Mouse (Mus musculus) neural tube, embryonic 14.5 days (tissue): Measurements from ENCODE around the gene Gse1. TPM values are rescaled to one million over a fixed set of nuclear protein-coding genes. Genes with fewer than 3 reads are reported as not detected.
A peak's percentile ranks its signal among the peaks of the same experiment; 100 is the strongest.

Experiments
- ATAC-seq: fragments of 200-750 bp; cut with Nextera tagmentation; 2 replicates; pipeline ENCODE4 v1.8.0; 2017; ENCODE audit warnings: low read depth, mild to moderate bottlenecking, moderate TSS enrichment, moderate library complexity
- H3K27ac ChIP-seq: fragments of 300-500 bp; sonication (generic); 2 replicates; pipeline ENCODE4 v1.5.1; 2014; ENCODE audit warnings: low read depth, mild to moderate bottlenecking, control low read depth, low read length, moderate library complexity, mixed read lengths
- H3K27me3 ChIP-seq: fragments of 300-500 bp; sonication (generic); 2 replicates; pipeline ENCODE4 v1.6.1; 2014; ENCODE audit warnings: low read length; ENCODE audit not compliant: control insufficient read depth, insufficient read depth
- H3K36me3 ChIP-seq: fragments of 300-500 bp; sonication (generic); 2 replicates; pipeline ENCODE4 v1.6.1; 2014; ENCODE audit warnings: low read length, mixed read lengths; ENCODE audit not compliant: control insufficient read depth, insufficient read depth
- H3K4me1 ChIP-seq: fragments of 300-500 bp; sonication (generic); 2 replicates; pipeline ENCODE4 v1.6.1; 2014; ENCODE audit warnings: low read length; ENCODE audit not compliant: control insufficient read depth, insufficient read depth
- H3K4me2 ChIP-seq: fragments of 300-500 bp; sonication (generic); 2 replicates; pipeline ENCODE4 v1.6.1; 2014; ENCODE audit warnings: mild to moderate bottlenecking, low read depth, low read length, control low read depth
- H3K4me3 ChIP-seq: fragments of 300-500 bp; sonication (generic); 2 replicates; pipeline ENCODE4 v1.5.1; 2014; ENCODE audit warnings: low read depth, low read length, control low read depth, mixed read lengths
- H3K9ac ChIP-seq: fragments of 300-500 bp; sonication (generic); replicated peaks from 2 replicates; pipeline ENCODE4 v1.6.1; 2014; ENCODE audit warnings: low read depth, mild to moderate bottlenecking, control low read depth, low read length, mixed read lengths
- H3K9me3 ChIP-seq: fragments of 300-500 bp; sonication (generic); 2 replicates; pipeline ENCODE4 v1.6.1; 2016; ENCODE audit warnings: low read length; ENCODE audit not compliant: control insufficient read depth
- WGBS: fragments of 180-500 bp; shearing (Covaris S2); extraction: QIAGEN DNeasy Blood & Tissue Kit; methylation state at CpG from one replicate; pipeline ENCODE4 v1.1.7; 2014; 5-methylcytosine and 5-hydroxymethylcytosine counted together
- polyA plus RNA-seq: library from polyadenylated mRNA; unstranded; fragments of >200 nt; fragmentation: Nextera tagmentation; extraction: Ambion mirVana; gene quantifications from 2 replicates; pipeline ENCODE4 v1.2.1, GENCODE M21; 2014

Gene Gse1
- polyA plus RNA-seq, 1 experiment from 2014 or later = 23.3 TPM

- Histone ChIP-seq H3K27ac (no peak overlapping the region), H3K36me3 (no peaks in the 10 kb centered on the region), H3K27me3 (no peaks in the 10 kb centered on the region), H3K4me1 (peaks cover 24% of the 10 kb centered on the region), H3K4me2 (no peak overlapping the region), H3K9ac (no peak overlapping the region), H3K9me3 (no peaks in the 10 kb centered on the region), H3K4me3 (no peak overlapping the region)
- no peak for ATAC-seq
- 91% methylated on average over 11 of the region's 11 CpGs for WGBS
These were observed 250.5 kb downstream of the Gse1 start for GRCm38 (mm10) chr8:120478754-120479153.

GRCm38 (mm10) chr8:120479691-120480090, 251.4 kb downstream of the Gse1 start:
- 89% methylated on average over 4 of the region's 4 CpGs for WGBS
- ATAC-seq = no peak

DNA sequence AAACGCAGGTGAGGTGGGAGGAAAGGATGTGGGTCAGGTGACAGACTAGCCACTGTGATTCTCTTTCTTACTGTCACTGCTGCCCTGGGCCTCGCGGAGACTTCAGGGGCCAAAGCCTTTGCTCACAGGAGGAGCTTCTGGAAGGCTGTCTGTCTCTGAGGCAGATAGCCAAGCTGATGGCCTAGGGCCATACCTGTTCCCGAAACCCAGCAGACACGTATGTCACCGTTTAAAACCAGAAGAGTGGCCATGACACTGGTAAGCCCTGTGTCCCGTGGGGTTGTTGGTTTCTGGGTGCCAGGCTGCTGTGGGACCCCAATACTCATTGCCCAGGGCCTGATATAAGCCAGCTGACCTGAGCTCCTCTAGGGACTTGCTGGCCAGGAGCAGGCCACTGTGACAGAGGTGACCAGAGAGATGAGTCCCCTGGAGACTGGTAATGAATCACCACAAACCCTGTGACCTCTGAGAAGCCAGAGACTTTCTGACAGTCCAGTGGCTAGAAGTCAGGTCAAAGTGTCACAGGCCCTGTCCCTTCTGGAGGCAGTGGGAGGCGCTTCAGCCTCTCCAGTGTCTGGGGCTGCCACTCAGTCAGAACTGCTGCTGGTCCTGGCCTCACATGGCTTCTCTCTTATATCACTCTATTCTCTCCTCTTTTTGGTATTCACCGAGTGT, 253.9 kb downstream of the Gse1 start:
- no peak overlapping the region for H3K9ac ChIP-seq
- 79% methylated on average over 9 of the region's 9 CpGs for WGBS
- H3K27me3 ChIP-seq = no peaks in the 10 kb centered on the region
- ATAC-seq = no peak
- H3K27ac ChIP-seq = no peak overlapping the region
- H3K9me3 ChIP-seq = no peaks in the 10 kb centered on the region
- H3K36me3 ChIP-seq = no peaks in the 10 kb centered on the region
- H3K4me2 ChIP-seq = no peak overlapping the region
- peaks cover 39% of the 10 kb centered on the region for H3K4me1 ChIP-seq
- no peak overlapping the region for H3K4me3 ChIP-seq

More at GRCm38 (mm10) chr8:120479691-120480090, 251.4 kb downstream of the Gse1 start:
- H3K9ac ChIP-seq = no peak overlapping the region
- no peaks in the 10 kb centered on the region for H3K36me3 ChIP-seq
- no peak overlapping the region for H3K27ac ChIP-seq
- peaks cover 30% of the 10 kb centered on the region for H3K4me1 ChIP-seq
- H3K4me3 ChIP-seq = no peak overlapping the region
- H3K27me3 ChIP-seq = no peaks in the 10 kb centered on the region
- no peak overlapping the region for H3K4me2 ChIP-seq
- no peaks in the 10 kb centered on the region for H3K9me3 ChIP-seq

DNA sequence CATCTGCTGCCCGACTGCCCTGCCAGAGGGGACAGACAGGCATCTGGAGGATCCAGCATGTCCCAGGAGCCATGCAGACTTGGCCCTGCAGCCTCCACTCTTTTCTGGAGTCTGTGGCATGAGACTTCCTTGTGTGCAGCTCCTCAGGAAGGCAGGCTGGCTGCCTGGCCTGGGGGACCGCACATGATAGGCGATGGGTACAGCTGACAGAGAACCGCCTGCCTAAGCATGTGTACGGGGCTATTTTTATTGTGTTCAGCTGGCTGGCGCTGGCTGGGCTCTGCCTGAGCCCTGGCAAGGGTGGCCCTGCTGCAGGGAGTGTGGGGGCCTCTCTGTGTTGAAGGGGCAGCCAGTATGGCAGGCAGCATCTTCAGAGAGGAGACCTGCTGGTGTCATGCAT, 256.2 kb downstream of the Gse1 start:
- no peak overlapping the region for H3K4me3 ChIP-seq
- no peak overlapping the region for H3K4me2 ChIP-seq
- no peaks in the 10 kb centered on the region for H3K9me3 ChIP-seq
- no peaks in the 10 kb centered on the region for H3K36me3 ChIP-seq
- WGBS = 24% methylated on average over 6 of the region's 6 CpGs
- H3K27ac ChIP-seq = peak overlapping the region; percentile 60
- H3K27me3 ChIP-seq = no peaks in the 10 kb centered on the region
- H3K4me1 ChIP-seq = peaks cover 37% of the 10 kb centered on the region
- no peak overlapping the region for H3K9ac ChIP-seq
- ATAC-seq = no peak; the same call in 1 of the 2 replicates

- Histone ChIP-seq H3K27ac (peak overlapping the region; percentile 56; the same call in 1 of the 2 replicates), H3K36me3 (no peaks in the 10 kb centered on the region), H3K4me1 (peaks cover 39% of the 10 kb centered on the region), H3K27me3 (no peaks in the 10 kb centered on the region), H3K4me3 (no peak overlapping the region), H3K9me3 (no peaks in the 10 kb centered on the region), H3K9ac (no peak overlapping the region), H3K4me2 (no peak overlapping the region)
- 28% methylated on average over 6 of the region's 6 CpGs for WGBS
- peak; percentile 21; the same call in 1 of the 2 replicates for ATAC-seq
These were observed 256.9 kb downstream of the Gse1 start for GRCm38 (mm10) chr8:120485116-120485515.

GRCm38 (mm10) chr8:120485551-120486476, 257.6 kb downstream of the Gse1 start:
- no peak for ATAC-seq
- peak overlapping the region; percentile 94 for H3K4me2 ChIP-seq
- no peaks in the 10 kb centered on the region for H3K36me3 ChIP-seq
- no peaks in the 10 kb centered on the region for H3K27me3 ChIP-seq
- H3K9ac ChIP-seq = peak overlapping the region; percentile 76; the same call in 1 of the 2 replicates
- peak overlapping the region; percentile 99 for H3K27ac ChIP-seq
- WGBS = 15% methylated on average over 21 of the region's 21 CpGs
- H3K9me3 ChIP-seq = no peaks in the 10 kb centered on the region
- peak overlapping the region; percentile 57 for H3K4me3 ChIP-seq
- H3K4me1 ChIP-seq = peaks cover 42% of the 10 kb centered on the region

GRCm38 (mm10) chr8:120486477-120487376, 258.5 kb downstream of the Gse1 start:
- 1% methylated on average over 50 of the region's 50 CpGs for WGBS
- ATAC-seq = peak; percentile 23; the same call in 1 of the 2 replicates
- H3K9me3 ChIP-seq = no peaks in the 10 kb centered on the region
- H3K9ac ChIP-seq = peak overlapping the region; percentile 76
- peaks cover 51% of the 10 kb centered on the region for H3K4me1 ChIP-seq
- H3K4me3 ChIP-seq = peak overlapping the region; percentile 57
- peak overlapping the region; percentile 99 for H3K27ac ChIP-seq
- H3K36me3 ChIP-seq = no peaks in the 10 kb centered on the region
- peak overlapping the region; percentile 94 for H3K4me2 ChIP-seq
- H3K27me3 ChIP-seq = no peaks in the 10 kb centered on the region

DNA sequence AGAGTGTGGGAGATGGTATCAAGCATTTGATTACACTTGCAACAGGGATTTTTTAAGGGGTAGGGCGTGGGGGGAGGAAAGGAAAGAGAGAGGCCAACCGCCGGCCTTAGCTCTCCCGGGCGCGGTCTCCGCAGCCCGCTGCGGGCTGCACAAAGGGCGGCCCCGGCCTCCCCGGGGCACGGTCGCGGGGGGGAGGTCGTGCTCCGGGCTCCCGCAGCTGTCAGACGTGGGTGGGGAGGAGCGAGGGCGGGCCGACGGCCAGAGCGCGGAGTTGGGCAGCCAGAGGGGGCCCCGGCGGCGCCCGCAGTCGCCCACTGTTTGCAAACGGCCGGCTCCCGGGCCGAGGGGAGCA, 259.1 kb downstream of the Gse1 start:
- Histone ChIP-seq H3K9ac (peak overlapping the region; percentile 76), H3K4me1 (peaks cover 57% of the 10 kb centered on the region), H3K4me2 (peak overlapping the region; percentile 94), H3K4me3 (peak overlapping the region; percentile 57), H3K27ac (peak overlapping the region; percentile 99), H3K9me3 (no peaks in the 10 kb centered on the region), H3K36me3 (no peaks in the 10 kb centered on the region), H3K27me3 (no peaks in the 10 kb centered on the region)
- ATAC-seq = peak; percentile 11
- WGBS = under 1% methylated on average over 34 of the region's 34 CpGs
